Mouse (Mus musculus): ENCODE measurements around the gene P2rx6. TPM values are rescaled to one million over a fixed set of nuclear protein-coding genes. Genes with fewer than 3 reads are reported as not detected.

Gene P2rx6
- 0.80 and 1.4 TPM in 2 replicates for polyA plus RNA-seq (2016; fragmentation: Nextera tagmentation; extraction: Ambion mirVana)

DNA sequence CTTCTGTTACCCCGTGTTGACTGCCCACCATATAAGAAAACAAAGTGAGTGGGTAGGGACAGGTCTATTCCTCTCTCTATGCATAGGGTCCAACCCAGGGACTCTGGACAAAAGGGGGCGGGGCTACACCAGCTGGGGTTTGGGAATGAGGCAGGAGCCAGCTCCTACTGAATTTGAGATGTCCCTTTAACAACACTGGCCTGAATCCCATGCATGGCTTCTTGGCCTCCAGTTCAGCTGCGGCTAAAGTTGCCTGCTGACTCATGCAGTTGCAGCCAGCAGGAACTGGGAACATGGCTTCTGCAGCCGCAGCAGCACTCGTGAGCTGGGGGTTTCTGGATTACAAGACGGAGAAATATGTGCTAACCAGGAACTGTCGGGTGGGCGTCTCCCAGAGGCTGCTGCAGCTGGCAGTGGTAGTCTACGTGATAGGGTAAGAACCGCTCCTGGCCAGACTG lies at the start of gene P2rx6:
Gene P2rx6 (plus strand): TSS at position 135 of the 458 bp plus-strand sequence.
- peaks cover 40% of the 10 kb centered on the region for H3K4me1 ChIP-seq
- 3% methylated on average over 10 of the region's 10 CpGs for WGBS
- no peaks in the 10 kb centered on the region for H3K36me3 ChIP-seq
- H3K4me3 ChIP-seq = peak within 1 kb of the TSS; percentile 22
- H3K27ac ChIP-seq (replicated peaks) = peak within 1 kb of the TSS; percentile 31
- H3K4me2 ChIP-seq (replicated peaks) = peak within 1 kb of the TSS; percentile 47
- H3K9me3 ChIP-seq = no peaks in the 10 kb centered on the region
- H3K9ac ChIP-seq (replicated peaks) = no peak within 1 kb of the TSS; the same call in 1 of the 2 replicates
- ATAC-seq (ENCODE audit: low FRiP score, low read depth) = peak; percentile 39
- H3K27me3 ChIP-seq = peaks cover 46% of the 10 kb centered on the region

GRCm38 (mm10) chr16:17518910-17519309 lies 42.8 kb upstream of the P2rx6 start:
- no peaks in the 10 kb centered on the region for H3K9me3 ChIP-seq
- H3K27me3 ChIP-seq = no peaks in the 10 kb centered on the region
- no peaks in the 10 kb centered on the region for H3K4me1 ChIP-seq
- no peak overlapping the region for H3K4me3 ChIP-seq
- H3K27ac ChIP-seq (replicated peaks) = no peak overlapping the region
- WGBS = 74% methylated on average over 2 of the region's 2 CpGs
- peaks cover 96% of the 10 kb centered on the region for H3K36me3 ChIP-seq
- no peak for ATAC-seq (ENCODE audit: low FRiP score, low read depth)
- no peak overlapping the region for H3K9ac ChIP-seq (replicated peaks)
- no peak overlapping the region for H3K4me2 ChIP-seq (replicated peaks)

DNA sequence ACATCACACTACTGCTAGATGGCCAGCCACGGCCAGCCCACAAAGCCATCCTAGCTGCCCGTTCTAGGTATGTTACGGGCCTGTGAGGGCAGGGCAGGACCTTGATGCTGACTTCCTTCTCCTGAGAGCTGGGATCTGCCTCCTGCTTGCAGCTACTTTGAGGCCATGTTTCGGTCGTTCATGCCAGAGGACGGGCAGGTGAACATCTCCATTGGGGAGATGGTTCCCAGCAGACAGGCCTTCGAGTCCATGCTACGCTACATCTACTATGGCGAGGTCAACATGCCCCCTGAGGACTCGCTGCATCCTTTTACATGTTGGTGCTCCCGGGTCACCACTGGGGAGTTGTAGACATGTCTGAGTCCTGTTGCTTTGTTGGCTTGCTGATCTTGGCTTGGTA lies 37.5 kb upstream of the P2rx6 start:
- Histone ChIP-seq H3K27ac (replicated peaks) (no peak overlapping the region), H3K4me3 (no peak overlapping the region), H3K9me3 (no peaks in the 10 kb centered on the region), H3K36me3 (peaks cover 96% of the 10 kb centered on the region), H3K9ac (replicated peaks) (no peak overlapping the region), H3K27me3 (no peaks in the 10 kb centered on the region), H3K4me2 (replicated peaks) (no peak overlapping the region), H3K4me1 (no peaks in the 10 kb centered on the region)
- no peak for ATAC-seq (ENCODE audit: low FRiP score, low read depth)
- WGBS = 95% methylated on average over 11 of the region's 11 CpGs

DNA sequence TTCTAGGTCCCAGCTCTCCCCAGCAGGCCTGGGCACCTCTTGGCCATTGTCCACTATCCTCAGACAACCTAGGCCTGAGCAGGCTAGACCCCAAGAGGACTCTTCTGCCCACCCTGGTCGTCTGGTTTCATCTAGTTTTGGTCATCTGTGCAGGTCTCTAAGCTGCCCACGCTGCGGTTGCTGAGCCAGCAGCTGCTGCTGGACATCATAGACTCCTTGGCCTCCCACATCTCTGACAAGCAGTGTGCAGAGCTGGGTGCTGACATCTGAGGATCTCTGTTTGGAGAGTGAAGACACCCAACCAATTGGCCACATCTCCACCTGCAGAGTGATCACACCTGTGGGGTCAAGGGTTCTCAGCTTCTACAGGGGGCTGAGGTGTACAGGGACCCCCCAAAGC lies 36.2 kb upstream of the P2rx6 start:
- H3K36me3 ChIP-seq = peaks cover 82% of the 10 kb centered on the region
- H3K9me3 ChIP-seq = no peaks in the 10 kb centered on the region
- WGBS = 89% methylated on average over 3 of the region's 3 CpGs
- no peak overlapping the region for H3K9ac ChIP-seq (replicated peaks)
- no peak overlapping the region for H3K27ac ChIP-seq (replicated peaks)
- no peak for ATAC-seq (ENCODE audit: low FRiP score, low read depth)
- no peak overlapping the region for H3K4me3 ChIP-seq
- no peaks in the 10 kb centered on the region for H3K27me3 ChIP-seq
- H3K4me1 ChIP-seq = peaks cover 10% of the 10 kb centered on the region
- no peak overlapping the region for H3K4me2 ChIP-seq (replicated peaks)

DNA sequence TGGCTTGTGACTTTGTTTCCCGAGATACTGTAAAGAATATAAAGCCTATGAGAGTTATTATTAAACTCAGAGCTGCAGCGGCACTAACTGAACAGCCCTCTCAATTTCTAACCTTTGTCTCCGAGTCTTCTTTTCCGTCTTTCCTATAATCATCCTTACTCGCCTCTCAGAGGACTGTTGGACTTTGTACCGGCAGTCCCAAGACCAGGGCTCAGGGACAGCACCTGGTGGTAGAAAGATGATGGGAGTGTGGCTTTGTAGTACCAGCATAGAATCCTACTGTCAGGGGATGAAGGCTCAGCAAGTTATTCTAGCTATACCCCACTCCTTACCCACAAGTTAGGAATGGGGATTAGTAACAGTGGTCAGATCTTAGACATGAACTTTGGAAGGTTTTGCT lies 35.5 kb upstream of the P2rx6 start:
- no peaks in the 10 kb centered on the region for H3K9me3 ChIP-seq
- H3K9ac ChIP-seq (replicated peaks) = no peak overlapping the region
- peaks cover 75% of the 10 kb centered on the region for H3K36me3 ChIP-seq
- ATAC-seq (ENCODE audit: low FRiP score, low read depth) = no peak
- no peak overlapping the region for H3K4me2 ChIP-seq (replicated peaks)
- peaks cover 10% of the 10 kb centered on the region for H3K4me1 ChIP-seq
- H3K27me3 ChIP-seq = no peaks in the 10 kb centered on the region
- H3K4me3 ChIP-seq = no peak overlapping the region
- H3K27ac ChIP-seq (replicated peaks) = no peak overlapping the region
- WGBS = 96% methylated on average over 6 of the region's 6 CpGs

- H3K9me3 ChIP-seq = no peaks in the 10 kb centered on the region
- no peak overlapping the region for H3K9ac ChIP-seq (replicated peaks)
- no peaks in the 10 kb centered on the region for H3K27me3 ChIP-seq
- H3K4me1 ChIP-seq = peaks cover 22% of the 10 kb centered on the region
- H3K4me2 ChIP-seq (replicated peaks) = no peak overlapping the region
- H3K36me3 ChIP-seq = peaks cover 61% of the 10 kb centered on the region
- no peak overlapping the region for H3K27ac ChIP-seq (replicated peaks)
- H3K4me3 ChIP-seq = no peak overlapping the region
- no peak for ATAC-seq (ENCODE audit: low FRiP score, low read depth)
These were observed 34.1 kb upstream of the P2rx6 start for GRCm38 (mm10) chr16:17527606-17528005.

DNA sequence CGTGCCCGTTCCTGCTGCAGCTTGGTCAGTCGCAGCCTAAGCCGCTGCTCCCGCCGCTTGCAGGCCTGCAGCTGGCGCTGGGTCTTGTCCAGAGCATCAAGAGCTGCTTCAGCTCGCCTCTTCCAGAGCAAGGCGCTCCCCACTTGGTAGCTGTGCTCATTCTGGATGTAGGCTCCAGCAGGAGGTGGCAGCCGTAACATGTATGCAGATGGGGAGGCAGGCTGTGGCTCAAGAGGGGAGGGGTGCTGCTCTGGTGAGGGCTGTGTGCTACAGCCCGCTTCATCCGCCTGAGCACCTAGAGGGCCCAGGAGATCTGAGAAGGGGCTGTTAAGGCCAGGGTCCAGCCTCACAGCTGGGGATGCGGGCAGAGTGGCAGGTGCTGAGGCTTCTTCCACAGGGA lies 33.4 kb upstream of the P2rx6 start:
- Histone ChIP-seq H3K27ac (replicated peaks) (peak overlapping the region; percentile 46; the same call in 1 of the 2 replicates), H3K9me3 (no peaks in the 10 kb centered on the region), H3K36me3 (peaks cover 55% of the 10 kb centered on the region), H3K9ac (replicated peaks) (no peak overlapping the region), H3K4me2 (replicated peaks) (no peak overlapping the region), H3K27me3 (no peaks in the 10 kb centered on the region), H3K4me1 (peaks cover 22% of the 10 kb centered on the region), H3K4me3 (no peak overlapping the region)
- 89% methylated on average over 13 of the region's 13 CpGs for WGBS
- ATAC-seq (ENCODE audit: low FRiP score, low read depth) = no peak

DNA sequence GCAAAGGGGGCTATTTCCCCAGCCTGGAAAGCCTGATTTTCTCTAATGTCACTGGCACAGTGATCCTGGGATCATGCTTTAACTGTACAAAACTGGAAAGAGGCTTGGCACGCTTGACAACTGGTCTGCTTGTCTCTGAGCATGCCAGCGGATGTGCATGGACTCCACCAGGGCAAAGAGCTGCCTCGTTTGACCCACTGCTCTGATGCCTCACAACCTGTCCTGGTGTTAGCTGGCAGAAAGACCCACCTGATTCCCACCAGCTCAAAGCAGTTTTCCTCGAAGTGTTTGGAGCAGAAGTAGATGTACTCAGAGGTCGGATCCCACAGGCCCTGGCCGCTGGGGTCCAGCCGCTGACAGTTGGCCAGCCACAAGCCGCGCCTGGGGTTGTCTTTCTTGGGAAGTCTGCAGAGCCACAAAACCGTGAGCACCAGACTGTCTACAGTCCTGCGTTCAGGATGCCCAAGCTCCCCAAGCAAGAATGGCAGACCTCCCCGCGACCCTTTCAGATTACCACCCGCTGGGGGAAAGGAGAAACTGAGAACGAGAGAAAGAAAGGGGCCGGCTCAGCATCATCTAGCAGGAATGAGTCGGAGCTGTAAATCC lies 31.6 kb upstream of the P2rx6 start:
- Histone ChIP-seq H3K36me3 (peaks cover 39% of the 10 kb centered on the region), H3K27ac (replicated peaks) (peak overlapping the region; percentile 94)
- 19% methylated on average over 17 of the region's 17 CpGs for WGBS

GRCm38 (mm10) chr16:17530640-17531288 lies 30.9 kb upstream of the P2rx6 start, which contains the start of gene Thap7:
TSS of gene Thap7 (minus strand) at chr16:17531136.
- peak within 1 kb of the TSS; percentile 88 for H3K4me2 ChIP-seq (replicated peaks)
- H3K36me3 ChIP-seq = peaks cover 32% of the 10 kb centered on the region
- H3K4me3 ChIP-seq = peak within 1 kb of the TSS; percentile 71
- under 1% methylated on average over 67 of the region's 67 CpGs for WGBS
- no peaks in the 10 kb centered on the region for H3K9me3 ChIP-seq
- ATAC-seq (ENCODE audit: low FRiP score, low read depth) = peak; percentile 96
- H3K27me3 ChIP-seq = no peaks in the 10 kb centered on the region
- H3K4me1 ChIP-seq = peaks cover 22% of the 10 kb centered on the region
- peak within 1 kb of the TSS; percentile 94 for H3K27ac ChIP-seq (replicated peaks)
- peak within 1 kb of the TSS; percentile 86 for H3K9ac ChIP-seq (replicated peaks)

More for the DNA sequence above, 31.6 kb upstream of the P2rx6 start:
- Histone ChIP-seq H3K9ac (replicated peaks) (peak overlapping the region; percentile 86), H3K27me3 (no peaks in the 10 kb centered on the region), H3K4me3 (peak overlapping the region; percentile 71), H3K9me3 (no peaks in the 10 kb centered on the region), H3K4me2 (replicated peaks) (peak overlapping the region; percentile 88), H3K4me1 (peaks cover 22% of the 10 kb centered on the region)
- ATAC-seq (ENCODE audit: low FRiP score, low read depth) = no peak; the same call in 1 of the 2 replicates

DNA sequence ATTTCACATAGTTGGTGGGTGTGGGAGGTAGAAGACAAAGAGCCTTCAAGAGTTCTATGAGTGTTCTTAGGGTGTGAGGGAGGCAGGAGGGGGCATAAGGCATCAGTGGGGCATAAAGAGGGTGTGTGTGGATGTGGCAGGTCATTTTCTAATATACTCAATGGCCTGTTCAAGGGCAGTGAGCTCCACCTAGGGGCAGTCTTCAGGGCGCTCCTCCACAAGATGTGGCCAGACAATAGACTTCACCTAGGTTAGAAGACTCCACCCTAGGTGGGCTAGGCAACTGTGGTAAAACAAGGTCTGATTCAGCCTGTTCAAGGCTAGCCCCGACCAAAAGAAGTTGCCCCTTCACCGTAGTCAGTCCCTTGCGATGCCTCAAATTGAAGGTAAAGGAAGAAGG lies 29.4 kb upstream of the P2rx6 start:
- Histone ChIP-seq H3K4me2 (replicated peaks) (peak overlapping the region; percentile 88; the same call in 1 of the 2 replicates), H3K9ac (replicated peaks) (no peak overlapping the region), H3K4me1 (peaks cover 22% of the 10 kb centered on the region), H3K27ac (replicated peaks) (no peak overlapping the region), H3K4me3 (no peak overlapping the region), H3K27me3 (no peaks in the 10 kb centered on the region), H3K36me3 (peaks cover 17% of the 10 kb centered on the region), H3K9me3 (no peaks in the 10 kb centered on the region)
- no peak for ATAC-seq (ENCODE audit: low FRiP score, low read depth)
- WGBS = 61% methylated on average over 4 of the region's 4 CpGs

GRCm38 (mm10) chr16:17532676-17533329 lies 28.9 kb upstream of the P2rx6 start:
- ATAC-seq (ENCODE audit: low FRiP score, low read depth) = no peak
- H3K4me2 ChIP-seq (replicated peaks) = 0 out of 2 replicates have a peak overlapping the region, but pooled peaks have one; percentile 88
- H3K4me1 ChIP-seq = peaks cover 22% of the 10 kb centered on the region
- H3K27me3 ChIP-seq = no peaks in the 10 kb centered on the region
- H3K9ac ChIP-seq (replicated peaks) = no peak overlapping the region
- 74% methylated on average over 14 of the region's 14 CpGs for WGBS
- H3K27ac ChIP-seq (replicated peaks) = no peak overlapping the region
- no peaks in the 10 kb centered on the region for H3K9me3 ChIP-seq
- no peak overlapping the region for H3K4me3 ChIP-seq
- peaks cover 11% of the 10 kb centered on the region for H3K36me3 ChIP-seq

DNA sequence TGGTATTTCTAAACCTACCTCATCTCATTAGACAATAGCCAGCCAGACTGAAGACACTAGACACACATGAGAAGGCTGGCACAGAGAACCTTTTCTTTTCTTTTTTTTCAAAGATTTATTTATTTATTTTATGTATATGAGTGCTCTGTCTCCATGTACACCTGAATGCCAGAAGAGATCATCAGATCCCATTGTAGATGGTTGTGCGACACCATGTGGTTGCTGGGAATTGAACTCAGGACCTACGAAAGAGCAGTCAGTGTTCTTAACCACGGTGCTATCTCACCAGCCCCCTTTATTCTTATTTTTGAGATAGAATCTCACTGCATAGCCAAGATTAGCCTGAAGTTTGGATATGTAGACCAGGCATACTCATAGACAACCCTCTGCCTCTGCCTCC lies 25.1 kb upstream of the P2rx6 start:
- no peak for ATAC-seq (ENCODE audit: low FRiP score, low read depth)
- Histone ChIP-seq H3K27ac (replicated peaks) (no peak overlapping the region), H3K4me2 (replicated peaks) (no peak overlapping the region), H3K9ac (replicated peaks) (no peak overlapping the region), H3K36me3 (no peaks in the 10 kb centered on the region), H3K27me3 (no peaks in the 10 kb centered on the region), H3K4me1 (peaks cover 8% of the 10 kb centered on the region), H3K9me3 (no peaks in the 10 kb centered on the region), H3K4me3 (no peak overlapping the region)
- 91% methylated on average over 3 of the region's 3 CpGs for WGBS

Data from midbrain, embryonic 12.5 days (tissue).